Mouse (Mus musculus) C2C12 (cell line): ENCODE data around the gene Vwde. TPM values are rescaled to one million over a fixed set of nuclear protein-coding genes. Genes with fewer than 3 reads are reported as not detected.

Experiments
- H3K27me3 ChIP-seq: one replicate; pipeline ENCODE4 v1.6.1; 2011; ENCODE audit not compliant: control insufficient read depth, insufficient read depth, insufficient read length
- H3K36me3 ChIP-seq: one replicate; pipeline ENCODE4 v1.6.1; 2011; ENCODE audit not compliant: control insufficient read depth, insufficient read depth
- H3K4me3 ChIP-seq: one replicate; pipeline ENCODE4 v1.5.1; 2011; ENCODE audit warnings: mild to moderate bottlenecking, control low read depth; ENCODE audit not compliant: poor library complexity, insufficient read depth, severe bottlenecking
- H3K79me2 ChIP-seq: one replicate; pipeline ENCODE4 v1.6.1; 2011; ENCODE audit not compliant: control insufficient read depth, insufficient read depth
- H3K79me3 ChIP-seq: one replicate; pipeline ENCODE4 v1.6.1; 2011; ENCODE audit warnings: low read depth, control low read depth
- H3ac ChIP-seq: one replicate; pipeline ENCODE3; 2011; ENCODE audit warnings: low read depth; ENCODE audit not compliant: control insufficient read depth, insufficient read length
- CEBPB ChIP-seq: IDR thresholded peaks from one replicate; pipeline ENCODE4 v1.6.1; 2011; ENCODE audit warnings: low read depth, mild to moderate bottlenecking, control low read depth, moderate library complexity
- CTCF ChIP-seq: IDR thresholded peaks from one replicate; pipeline ENCODE4 v1.5.1; 2011; ENCODE audit not compliant: control insufficient read depth, insufficient read depth, insufficient read length
- FOSL1 ChIP-seq: IDR thresholded peaks from one replicate; pipeline ENCODE4 v1.8.0; 2011; ENCODE audit warnings: mild to moderate bottlenecking, low read length; ENCODE audit not compliant: poor library complexity, insufficient read depth, severe bottlenecking
- MAX ChIP-seq: IDR thresholded peaks from one replicate; pipeline ENCODE4 v1.6.1; 2011; ENCODE audit warnings: mild to moderate bottlenecking, control low read depth
- MYOD1 ChIP-seq: IDR thresholded peaks from one replicate; pipeline ENCODE4 v1.6.1; 2011; ENCODE audit warnings: low read depth; ENCODE audit not compliant: control insufficient read depth, insufficient read length
- MYOG ChIP-seq: IDR thresholded peaks from one replicate; pipeline ENCODE4 v1.6.1; 2011; ENCODE audit not compliant: control insufficient read depth, insufficient read length; ENCODE audit errors: extremely low read depth
- USF1 ChIP-seq: IDR thresholded peaks from one replicate; pipeline ENCODE4 v1.6.1; 2011; ENCODE audit warnings: low read depth, mild to moderate bottlenecking, control low read depth, moderate library complexity
- polyA plus RNA-seq: library from polyadenylated mRNA; unstranded; fragments of >200 nt; fragmentation: generic; extraction: Trizol; gene quantifications from one replicate; pipeline ENCODE4 v1.2.1, GENCODE M21; 2012; ENCODE audit warnings: missing spikeins

The Vwde gene
- polyA plus RNA-seq, 1 experiment, result 0.02 TPM

- no peaks in the 10 kb centered on the region for H3K79me2 ChIP-seq
- no peak overlapping the region for H3ac ChIP-seq
- TF ChIP-seq MAX (no peak), MYOG (no peak), CEBPB (no peak), FOSL1 (no peak), CTCF (no peak), MYOD1 (no peak), USF1 (no peak)
- no peak overlapping the region for H3K4me3 ChIP-seq
- H3K79me3 ChIP-seq, result no peaks in the 10 kb centered on the region
- no peaks in the 10 kb centered on the region for H3K36me3 ChIP-seq
- H3K27me3 ChIP-seq, result no peaks in the 10 kb centered on the region
Measured at GRCm38 (mm10) chr6:13186836-13187235, 37.9 kb downstream of the Vwde start.

- Histone ChIP-seq H3K79me2 (no peaks in the 10 kb centered on the region), H3K27me3 (no peaks in the 10 kb centered on the region), H3K36me3 (no peaks in the 10 kb centered on the region), H3K4me3 (no peak overlapping the region), H3K79me3 (no peaks in the 10 kb centered on the region), H3ac (no peak overlapping the region)
- TF ChIP-seq MYOG (no peak), CTCF (no peak), CEBPB (no peak), MYOD1 (no peak), USF1 (no peak), FOSL1 (no peak), MAX (no peak)
Measured at GRCm38 (mm10) chr6:13180061-13180460, 44.7 kb downstream of the Vwde start.

- Histone ChIP-seq H3K4me3 (no peak overlapping the region), H3K27me3 (no peaks in the 10 kb centered on the region), H3K36me3 (no peaks in the 10 kb centered on the region), H3ac (no peak overlapping the region), H3K79me3 (no peaks in the 10 kb centered on the region), H3K79me2 (no peaks in the 10 kb centered on the region)
- TF ChIP-seq CEBPB (no peak), MYOG (no peak), USF1 (no peak), MAX (no peak), CTCF (no peak), FOSL1 (no peak), MYOD1 (no peak)
Measured at GRCm38 (mm10) chr6:13169459-13170150, 55.2 kb downstream of the Vwde start.

- no peak overlapping the region for H3K4me3 ChIP-seq
- TF ChIP-seq MYOG (no peak), MYOD1 (no peak)
- H3K79me3 ChIP-seq, result no peaks in the 10 kb centered on the region
- no peaks in the 10 kb centered on the region for H3K36me3 ChIP-seq
- H3K79me2 ChIP-seq, result no peaks in the 10 kb centered on the region
- no peak overlapping the region for H3ac ChIP-seq
- H3K27me3 ChIP-seq, result no peaks in the 10 kb centered on the region
Measured at GRCm38 (mm10) chr6:13166240-13166937, 58.4 kb downstream of the Vwde start.

GRCm38 (mm10) chr6:13159437-13159836, 65.3 kb downstream of the Vwde start:
- no peak overlapping the region for H3ac ChIP-seq
- H3K36me3 ChIP-seq, result no peaks in the 10 kb centered on the region
- H3K79me3 ChIP-seq, result no peaks in the 10 kb centered on the region
- H3K79me2 ChIP-seq, result no peaks in the 10 kb centered on the region
- no peaks in the 10 kb centered on the region for H3K27me3 ChIP-seq
- H3K4me3 ChIP-seq, result no peak overlapping the region
- TF ChIP-seq MAX (no peak), CEBPB (no peak), MYOD1 (no peak), CTCF (no peak), USF1 (no peak), FOSL1 (no peak), MYOG (no peak)
